Mouse (Mus musculus) C2C12 (cell line): ENCODE results near the gene Ifngr1.

Experiments
- CEBPB ChIP-seq: IDR thresholded peaks from one replicate; pipeline ENCODE4 v1.6.1; 2011; ENCODE audit warnings: low read depth, mild to moderate bottlenecking, control low read depth, moderate library complexity
- CTCF ChIP-seq: IDR thresholded peaks from one replicate; pipeline ENCODE4 v1.5.1; 2011; ENCODE audit not compliant: control insufficient read depth, insufficient read depth, insufficient read length
- FOSL1 ChIP-seq: IDR thresholded peaks from one replicate; pipeline ENCODE4 v1.8.0; 2011; ENCODE audit warnings: mild to moderate bottlenecking, low read length; ENCODE audit not compliant: poor library complexity, insufficient read depth, severe bottlenecking
- MAX ChIP-seq: IDR thresholded peaks from one replicate; pipeline ENCODE4 v1.6.1; 2011; ENCODE audit warnings: mild to moderate bottlenecking, control low read depth
- MYOD1 ChIP-seq: IDR thresholded peaks from one replicate; pipeline ENCODE4 v1.6.1; 2011; ENCODE audit warnings: low read depth; ENCODE audit not compliant: control insufficient read depth, insufficient read length
- MYOG ChIP-seq: IDR thresholded peaks from one replicate; pipeline ENCODE4 v1.6.1; 2011; ENCODE audit not compliant: control insufficient read depth, insufficient read length; ENCODE audit errors: extremely low read depth
- USF1 ChIP-seq: IDR thresholded peaks from one replicate; pipeline ENCODE4 v1.6.1; 2011; ENCODE audit warnings: low read depth, mild to moderate bottlenecking, control low read depth, moderate library complexity

DNA sequence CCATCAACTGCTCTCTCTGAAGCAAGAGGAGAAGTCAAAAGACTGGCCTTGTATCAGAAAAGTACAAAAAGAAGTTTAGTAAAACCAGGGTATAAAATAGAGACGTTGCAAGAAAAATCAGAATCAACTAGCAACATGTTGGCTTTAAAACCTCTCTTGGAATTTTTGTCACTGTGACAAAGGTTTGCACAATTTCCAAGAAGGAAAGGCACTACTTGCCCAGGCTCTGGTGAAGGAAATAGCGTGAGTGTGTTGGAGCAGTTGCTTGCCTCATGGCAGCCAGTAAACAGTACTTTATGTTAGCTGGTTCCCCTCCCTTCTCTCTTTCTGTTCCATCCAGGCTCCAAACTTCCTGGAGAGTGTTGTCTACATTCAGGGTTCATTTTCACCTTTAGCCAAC lies 43.3 kb upstream of the Ifngr1 start:
- no peak for TF ChIP-seq CTCF
- no peak for TF ChIP-seq MYOD1
- TF ChIP-seq MYOG = no peak
- no peak for TF ChIP-seq USF1
- TF ChIP-seq CEBPB = no peak
- TF ChIP-seq MAX = no peak
- no peak for TF ChIP-seq FOSL1
